Mouse (Mus musculus) heart, adult 8-10 months (tissue): ENCODE data around the gene Ccl25. TPM values are rescaled to one million over a fixed set of nuclear protein-coding genes. Genes with fewer than 3 reads are reported as not detected.

Source experiments
- total RNA-seq, 4 experiments: library from RNA; stranded (reverse); gene quantifications; 2 replicates each; pipeline ENCODE4 v1.2.4; 2022

Ccl25 gene
- total RNA-seq, 4 experiments from 2014 or later = 2.6 to 5.1 (median 3.4) TPM

Other genes with a start within 250 kb of the Ccl25 start
- 1 to 10 TPM in 1 of 4 experiments, under 1 TPM in 3; 0.63 to 1.8 (median 0.68) TPM for gene Cd209f, start 219.4 kb upstream of the Ccl25 start, total RNA-seq
- gene Cd209g, start 191.1 kb upstream of the Ccl25 start, total RNA-seq = under 1 TPM; 0.11 to 0.86 (median 0.34) TPM
- gene Evi5l, start 158.6 kb upstream of the Ccl25 start, total RNA-seq = 10 to 100 TPM; 19.0 to 26.0 (median 22.9) TPM
- gene Prr36, start 107.8 kb upstream of the Ccl25 start, total RNA-seq = not detected
- gene Lrrc8e, start 98.4 kb upstream of the Ccl25 start, total RNA-seq = 1 to 10 TPM in 1 of 4 experiments, under 1 TPM in 3; 0.41 to 1.3 (median 0.87) TPM
- 10 to 100 TPM; 69.9 to 84.0 (median 75.2) TPM for gene Map2k7, start 86.5 kb upstream of the Ccl25 start, total RNA-seq
- under 1 TPM in 1 of 4 experiments, not detected in 3; 0.25 TPM for gene Gm49320, start 86.3 kb upstream of the Ccl25 start, total RNA-seq
- 1 to 10 TPM; 1.7 to 5.0 (median 2.6) TPM for gene Tgfbr3l, start 77.0 kb upstream of the Ccl25 start, total RNA-seq
- 10 to 100 TPM; 17.6 to 20.0 (median 19.3) TPM for gene Snapc2, start 72.1 kb upstream of the Ccl25 start, total RNA-seq
- under 1 TPM; 0.37 to 0.87 (median 0.79) TPM for gene Ctxn1, start 65.9 kb upstream of the Ccl25 start, total RNA-seq
- gene Timm44, start 49.3 kb upstream of the Ccl25 start, total RNA-seq = 100 to 1,000 TPM in 2 of 4 experiments, 10 to 100 TPM in 2; 94.0 to 109 (median 101) TPM
- gene Elavl1, start 203 bp downstream of the Ccl25 start, total RNA-seq = 10 to 100 TPM; 50.2 to 59.6 (median 53.7) TPM
- 10 to 100 TPM; 20.7 to 46.5 (median 31.2) TPM for gene Cers4, start 167.8 kb downstream of the Ccl25 start, total RNA-seq